Mouse (Mus musculus): Measurements from ENCODE around the gene Proz.

GRCm38 (mm10) chr8:13025487-13026224, 35.1 kb upstream of the Proz start, which contains the start of gene F7:
- TF ChIP-seq CTCF (IDR thresholded peaks at IDR 0.05; ENCODE audit: borderline replicate concordance, control insufficient read depth, extremely low read depth, insufficient read depth, low read length, poor library complexity) (no peak), POLR2A (IDR thresholded peaks at IDR 0.05; ENCODE audit: control insufficient read depth, extremely low read depth, insufficient read depth, low read length, poor library complexity) (no peak)
